Mouse (Mus musculus): Measurements from ENCODE around the gene Gm30191.
A peak's percentile ranks its signal among the peaks of the same experiment; 100 is the strongest.
"Not testable (repeated sequence)": the region's sequence is repeated elsewhere in the genome, so short reads cannot be mapped to it uniquely, and the experiment has no call there.

The Gm30191 gene

DNA sequence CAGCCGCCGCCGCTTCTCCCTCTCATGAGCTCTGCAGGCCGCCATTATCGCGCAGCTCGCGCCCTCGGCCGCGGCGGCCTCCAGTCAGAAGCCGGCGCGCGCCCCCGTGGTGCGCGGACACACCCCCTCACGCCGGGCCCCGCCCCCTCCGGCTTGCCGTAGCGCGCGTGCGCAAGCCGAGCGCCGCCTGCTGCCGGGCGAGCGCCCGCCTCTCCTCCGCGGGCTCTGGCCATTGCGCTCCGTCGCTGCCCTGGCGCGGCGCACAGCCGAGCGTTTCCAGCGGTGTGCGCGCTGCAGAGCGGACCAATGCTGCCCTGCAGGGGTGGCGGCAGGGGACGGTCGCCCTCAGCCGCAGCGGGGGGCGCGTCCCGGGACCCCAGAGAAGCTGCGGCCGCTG is 40.4 kb downstream of the Gm30191 start:
- peak; percentile 93 to 94 for DNase-seq (ENCODE audit: low spot score in 2 of 2)

DNA sequence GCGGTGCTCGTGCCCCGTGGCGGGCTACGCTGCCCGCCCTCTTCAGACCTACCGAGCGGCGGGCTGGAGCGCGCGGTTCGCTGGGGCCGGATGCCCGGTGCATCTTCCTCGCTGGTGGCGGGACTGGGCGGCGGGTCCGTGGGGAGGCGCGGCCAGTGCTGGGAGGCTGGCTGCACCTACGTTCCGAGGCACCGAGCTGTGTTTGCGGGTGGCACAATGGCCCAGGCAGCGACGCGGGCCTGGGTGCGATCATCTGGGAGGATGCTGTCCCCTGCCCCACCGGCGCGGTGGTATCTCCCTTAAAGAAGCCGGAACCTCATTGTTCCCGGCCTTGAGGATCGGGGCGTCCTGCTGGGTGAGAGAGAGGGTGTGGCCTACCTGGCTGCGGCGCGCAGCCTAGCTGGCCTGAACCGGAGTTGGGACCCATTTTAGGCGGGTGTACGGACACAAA is 40.9 kb downstream of the Gm30191 start, which contains the start of gene Pdik1l:
TSS of gene Pdik1l (minus strand) at position 321 of the 451 bp plus-strand sequence.
- DNase-seq (ENCODE audit: low spot score in 2 of 2), result peak; percentile 62 to 72

DNA sequence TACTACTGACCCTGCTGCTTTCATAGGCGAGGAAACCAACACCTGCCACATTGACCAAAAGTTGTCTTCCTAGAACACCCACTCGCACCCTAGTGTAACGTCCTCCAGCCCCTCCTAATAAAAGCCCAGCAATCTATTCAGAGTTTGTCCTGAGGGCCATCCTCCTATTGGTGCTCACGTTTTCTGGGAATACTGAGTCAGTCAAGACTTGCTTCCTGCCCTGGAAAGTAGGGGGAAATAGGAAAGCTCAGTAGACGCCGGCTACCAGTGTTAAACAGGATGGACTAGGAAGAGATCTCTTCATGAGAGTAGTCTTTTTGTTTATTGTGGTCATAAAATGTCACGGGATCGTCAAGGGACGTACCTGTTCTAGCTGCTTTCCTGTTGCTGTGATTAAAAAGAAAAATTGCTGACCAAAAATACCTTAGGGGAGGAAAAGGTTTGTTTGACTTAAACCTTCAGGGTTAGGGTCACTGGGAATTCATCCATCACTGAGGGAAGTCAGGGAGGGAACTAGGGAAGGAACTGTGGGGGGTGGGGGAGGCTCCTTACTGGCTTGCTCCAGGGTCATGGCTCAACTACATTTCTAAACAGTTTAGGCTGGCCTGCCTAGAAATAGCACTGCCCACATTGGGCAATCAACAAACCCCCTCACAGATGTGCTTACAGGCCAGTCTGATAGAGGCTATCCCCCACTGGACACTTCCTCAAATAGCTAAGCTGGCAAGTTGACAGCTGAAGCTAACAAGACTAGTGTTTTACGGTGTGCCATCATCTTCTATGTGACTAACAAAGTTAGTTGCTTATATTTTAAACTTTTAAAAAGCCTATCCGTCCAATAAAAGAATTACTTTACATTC is 41.9 kb downstream of the Gm30191 start:
- peak in 1 of 2 experiments; percentile 23 for DNase-seq (ENCODE audit: low spot score in 2 of 2)

DNA sequence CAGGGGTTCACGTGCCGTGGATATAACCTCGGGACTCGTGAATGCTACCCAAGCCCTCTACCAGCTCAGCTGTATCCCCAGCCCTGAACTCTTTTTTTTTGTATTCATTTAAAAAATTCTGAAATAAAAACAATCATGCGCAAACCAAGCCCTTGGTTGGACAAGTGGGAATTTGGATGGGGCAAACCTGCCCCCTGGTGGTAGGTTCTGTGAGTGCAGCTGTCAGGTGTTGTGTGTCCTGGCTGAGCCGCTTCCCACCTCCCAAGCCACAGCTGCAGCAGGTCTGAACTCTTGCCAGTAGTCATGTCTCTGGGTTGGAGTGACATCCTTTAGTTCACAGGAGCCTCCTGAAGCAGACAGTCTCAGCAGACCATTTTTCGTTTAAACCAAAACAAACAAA is 45.3 kb downstream of the Gm30191 start:
- DNase-seq (ENCODE audit: low spot score in 2 of 2), result peak; percentile 19 to 68

DNA sequence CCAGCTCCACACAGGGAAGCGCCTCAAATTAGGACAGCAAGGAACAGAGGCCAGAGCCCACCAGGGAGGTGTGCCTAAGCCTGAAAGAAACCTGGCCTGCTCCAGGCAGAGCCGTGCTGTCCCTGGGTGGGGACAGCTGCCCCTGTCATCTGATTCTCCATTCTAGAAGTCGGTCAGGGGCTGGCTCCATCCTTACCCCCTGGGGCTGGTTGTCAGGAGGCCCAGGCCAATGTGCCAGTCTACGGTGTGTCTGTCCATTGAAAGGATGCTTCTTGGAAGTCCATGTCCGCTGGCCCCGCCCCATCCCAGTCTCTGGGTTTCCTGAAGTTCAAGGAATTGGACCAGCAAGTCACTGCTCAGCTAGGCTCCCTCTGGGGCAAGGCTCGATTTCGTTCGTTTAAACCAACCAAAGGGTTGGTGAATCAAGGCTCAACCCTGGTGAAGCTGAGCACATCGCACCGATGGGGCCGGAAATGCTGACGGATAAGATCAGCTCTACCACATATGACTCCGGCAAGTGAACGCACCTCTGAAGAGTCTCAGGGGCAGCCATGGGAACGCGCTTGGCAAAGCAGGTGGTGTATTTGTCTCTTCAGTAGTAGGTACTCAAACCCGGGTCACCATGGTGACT is 46.4 kb downstream of the Gm30191 start:
- no peak for DNase-seq (ENCODE audit: low spot score in 2 of 2)

DNA sequence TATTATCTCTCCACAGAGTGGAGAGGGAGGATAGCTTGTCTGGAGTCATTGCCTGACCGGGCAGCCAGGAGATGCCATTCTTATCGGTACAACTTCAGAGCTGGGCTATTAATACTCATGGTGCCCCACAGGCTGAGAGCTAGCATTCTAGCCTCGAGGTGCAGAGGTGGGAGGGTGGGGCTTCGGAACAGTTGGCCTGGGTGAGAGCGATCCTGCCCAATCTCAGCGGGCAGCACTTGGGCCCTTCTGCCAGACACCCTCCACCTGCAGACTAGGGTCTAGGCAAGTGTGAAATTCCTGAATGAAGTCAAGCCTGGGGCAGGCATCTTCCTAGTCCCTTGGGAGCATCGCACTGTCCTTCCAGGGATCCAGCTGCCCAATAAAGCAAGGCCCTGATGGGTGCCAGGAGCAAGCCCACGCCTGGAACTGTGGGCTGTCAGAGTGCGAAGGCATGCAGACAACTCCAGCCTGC is 47.0 kb downstream of the Gm30191 start:
- DNase-seq (ENCODE audit: low spot score in 2 of 2), result peak; percentile 71 to 76

DNA sequence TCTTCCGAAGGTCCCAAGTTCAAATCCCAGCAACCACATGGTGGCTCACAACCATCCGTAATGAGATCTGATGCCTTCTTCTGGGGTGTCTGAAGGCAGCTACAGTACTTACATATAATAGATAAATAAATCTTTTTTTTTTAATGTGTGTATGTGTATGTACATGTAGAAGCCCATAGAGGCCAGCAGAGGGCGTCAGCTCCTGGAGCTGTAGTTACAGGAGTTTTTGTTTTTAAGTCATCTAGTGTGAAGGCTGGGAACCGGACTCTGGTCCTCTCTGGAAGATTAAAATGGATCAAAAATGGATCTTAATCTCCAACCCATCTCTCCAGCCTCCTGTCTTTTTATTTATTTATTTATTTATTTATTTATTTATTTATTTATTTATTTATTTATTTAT is 49.4 kb downstream of the Gm30191 start:
- not testable (repeated sequence) for DNase-seq (ENCODE audit: low spot score in 2 of 2)

DNA sequence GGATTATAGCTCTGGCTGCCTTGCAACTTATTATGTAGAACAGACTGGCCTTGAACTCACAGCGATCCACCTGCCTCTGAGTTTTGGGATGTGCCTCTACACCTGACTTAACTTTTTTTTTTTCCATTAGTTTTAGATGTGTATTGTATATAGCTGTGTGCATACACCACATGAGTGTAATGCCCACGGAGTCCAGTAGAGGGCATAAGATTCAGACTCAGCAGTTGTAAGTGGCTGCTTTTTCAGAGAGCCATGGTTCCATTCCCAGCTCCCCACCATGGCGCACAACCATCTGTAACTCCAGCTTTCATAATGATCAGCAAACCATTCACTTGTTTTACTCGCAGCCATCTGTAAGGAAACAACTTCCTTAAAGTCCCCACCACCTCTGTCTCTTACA is 49.8 kb downstream of the Gm30191 start:
- DNase-seq (ENCODE audit: low spot score in 2 of 2), result no peak

DNA sequence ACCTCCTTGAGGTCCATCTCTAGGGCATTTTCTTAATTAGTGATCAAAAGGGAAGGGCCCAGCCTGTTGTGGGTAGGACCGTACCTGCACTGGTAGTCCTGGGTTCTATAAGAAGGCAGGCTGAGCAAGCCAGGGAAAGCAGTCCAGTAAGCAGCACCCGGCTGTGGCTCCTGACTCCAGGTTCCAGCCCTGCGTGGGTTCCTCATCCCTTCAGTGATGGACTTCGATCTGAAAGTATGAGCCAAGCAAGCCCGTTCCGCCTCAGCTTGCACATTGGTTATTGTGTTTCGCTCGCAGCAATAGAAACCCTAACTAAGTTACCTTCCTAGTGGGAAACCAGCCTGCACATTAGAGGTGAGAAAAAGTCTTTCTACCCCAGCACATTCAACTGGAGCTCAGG is 50.6 kb downstream of the Gm30191 start:
- DNase-seq (ENCODE audit: low spot score in 2 of 2), result no peak

DNA sequence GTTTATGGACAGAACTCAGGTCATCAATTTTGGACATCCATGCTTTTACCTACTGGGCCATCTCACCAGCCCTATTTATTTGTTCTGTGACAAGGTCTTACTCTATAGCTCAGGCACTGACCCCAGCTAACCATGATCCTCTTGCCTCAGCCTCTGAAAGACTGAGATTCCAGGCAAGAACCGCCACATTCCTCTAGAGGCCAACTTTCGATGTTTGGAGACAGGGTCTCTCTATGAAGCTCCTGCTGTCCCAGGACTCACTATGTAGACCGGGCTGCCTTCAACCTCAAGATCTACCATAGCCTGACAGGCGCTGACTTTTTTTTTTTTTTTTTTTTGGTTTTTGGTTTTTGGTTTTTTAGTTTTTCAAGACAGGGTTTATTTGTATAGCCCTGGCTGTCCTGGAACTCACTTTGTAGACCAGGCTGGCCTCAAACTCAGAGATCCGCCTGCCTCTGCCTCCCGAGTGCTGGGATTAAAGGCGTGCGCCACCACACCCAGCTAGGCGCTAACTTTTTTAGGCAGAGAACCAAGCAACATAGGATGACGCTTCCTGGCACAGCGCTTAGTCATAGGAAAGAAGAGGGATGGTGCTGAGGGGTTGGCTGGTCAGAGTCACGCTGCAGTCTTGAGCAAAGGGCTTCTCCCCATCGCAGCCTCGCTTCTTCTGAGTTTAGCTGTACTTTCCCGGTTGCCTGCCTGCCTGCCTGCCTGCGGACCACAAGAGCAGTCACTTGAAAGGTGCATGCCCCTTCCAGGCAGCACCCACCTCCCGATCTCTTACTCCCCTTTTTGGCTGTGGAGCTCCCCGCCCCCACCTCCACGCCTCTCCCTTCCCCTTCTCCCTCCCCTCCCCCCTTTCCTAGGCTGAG is 52.1 kb downstream of the Gm30191 start:
- no peak for DNase-seq (ENCODE audit: low spot score in 2 of 2)

DNA sequence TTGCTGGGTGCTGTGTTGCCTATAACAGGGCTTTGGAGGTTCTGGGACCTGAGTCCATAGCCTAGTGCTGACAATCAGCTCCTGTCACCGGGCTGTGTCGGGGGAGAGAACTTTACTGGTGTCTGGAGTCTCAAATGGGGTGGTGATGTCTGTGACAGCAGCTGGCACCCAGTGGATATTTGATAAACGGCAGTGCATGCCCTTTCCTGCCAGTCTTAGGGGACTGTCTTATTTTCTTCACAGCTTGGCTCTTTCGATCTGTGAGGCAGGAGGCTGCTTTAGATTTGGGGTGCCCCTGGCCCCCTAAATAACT is 52.7 kb downstream of the Gm30191 start:
- DNase-seq (ENCODE audit: low spot score in 2 of 2), result peak; percentile 58 to 62

Data from heart, adult 9 months (tissue).